Mouse (Mus musculus) midbrain, embryonic 13.5 days (tissue): ENCODE measurements at regions not wholly inside any gene's neighbourhood (a gene's known extent, or its start where the extent isn't known, plus 50 kb on each side); places are given as distances from the start of the nearest gene placed in this dataset.
A peak's percentile ranks its signal among the peaks of the same experiment; 100 is the strongest.

ENCODE experiments used
- ATAC-seq: fragments of 200-750 bp; cut with Nextera tagmentation; 2 replicates; pipeline ENCODE4 v1.8.0; 2017; ENCODE audit warnings: mild to moderate bottlenecking, moderate TSS enrichment, moderate library complexity
- H3K27ac ChIP-seq: fragments of 300-500 bp; sonication (generic); 2 replicates; pipeline ENCODE4 v1.5.1; 2015; ENCODE audit warnings: inconsistent platforms, mild to moderate bottlenecking, moderate library complexity
- H3K27me3 ChIP-seq: fragments of 300-500 bp; sonication (generic); 2 replicates; pipeline ENCODE4 v1.6.1; 2015; ENCODE audit warnings: mild to moderate bottlenecking, inconsistent platforms
- H3K36me3 ChIP-seq: fragments of 300-500 bp; sonication (generic); 2 replicates; pipeline ENCODE4 v1.6.1; 2015; ENCODE audit warnings: mild to moderate bottlenecking, inconsistent platforms
- H3K4me1 ChIP-seq: fragments of 300-500 bp; sonication (generic); replicated peaks from 2 replicates; pipeline ENCODE4 v1.6.1; 2015; ENCODE audit warnings: inconsistent platforms
- H3K4me2 ChIP-seq: fragments of 300-500 bp; sonication (generic); replicated peaks from 2 replicates; pipeline ENCODE4 v1.6.1; 2015; ENCODE audit warnings: moderate library complexity, mild to moderate bottlenecking, inconsistent platforms
- H3K4me3 ChIP-seq: fragments of 300-500 bp; sonication (generic); replicated peaks from 2 replicates; pipeline ENCODE4 v1.5.1; 2015; ENCODE audit warnings: mild to moderate bottlenecking, inconsistent platforms
- H3K9ac ChIP-seq: fragments of 300-500 bp; sonication (generic); replicated peaks from 2 replicates; pipeline ENCODE4 v1.6.1; 2015; ENCODE audit warnings: mild to moderate bottlenecking, inconsistent platforms
- H3K9me3 ChIP-seq: fragments of 300-500 bp; sonication (generic); 2 replicates; pipeline ENCODE4 v1.6.1; 2016; ENCODE audit warnings: mild to moderate bottlenecking, inconsistent platforms
- WGBS: fragments of 180-500 bp; shearing (Covaris S2); methylation state at CpG from one replicate; pipeline ENCODE4 v1.1.7; 2015; 5-methylcytosine and 5-hydroxymethylcytosine counted together

- ATAC-seq: no peak
- Histone ChIP-seq H3K4me2 (no peak overlapping the region), H3K4me1 (no peaks in the 10 kb centered on the region), H3K9ac (no peak overlapping the region), H3K27ac (no peak overlapping the region), H3K36me3 (no peaks in the 10 kb centered on the region), H3K4me3 (no peak overlapping the region), H3K27me3 (no peaks in the 10 kb centered on the region), H3K9me3 (no peaks in the 10 kb centered on the region)
- 84% methylated on average over 4 of the region's 4 CpGs for WGBS
These were observed 100.4 kb downstream of the Otud1 start for GRCm38 (mm10) chr2:19757910-19758309.

- H3K4me2 ChIP-seq: no peak overlapping the region
- H3K27ac ChIP-seq: no peak overlapping the region
- H3K4me3 ChIP-seq: no peak overlapping the region
- WGBS: 68% methylated on average over 2 of the region's 2 CpGs
- no peaks in the 10 kb centered on the region for H3K9me3 ChIP-seq
- H3K27me3 ChIP-seq: no peaks in the 10 kb centered on the region
- no peaks in the 10 kb centered on the region for H3K4me1 ChIP-seq
- no peak overlapping the region for H3K9ac ChIP-seq
- no peaks in the 10 kb centered on the region for H3K36me3 ChIP-seq
- peak; percentile 48; the same call in 1 of the 2 replicates for ATAC-seq
These were observed 101.6 kb downstream of the Otud1 start for GRCm38 (mm10) chr2:19759169-19759568.

- Histone ChIP-seq H3K36me3 (no peaks in the 10 kb centered on the region), H3K4me1 (no peaks in the 10 kb centered on the region), H3K27me3 (no peaks in the 10 kb centered on the region), H3K4me3 (no peak overlapping the region), H3K4me2 (no peak overlapping the region), H3K9ac (no peak overlapping the region), H3K27ac (no peak overlapping the region), H3K9me3 (no peaks in the 10 kb centered on the region)
- 86% methylated on average over 5 of the region's 6 CpGs for WGBS
- ATAC-seq: no peak
These were observed 102.0 kb downstream of the Otud1 start for GRCm38 (mm10) chr2:19759577-19759976.

GRCm38 (mm10) chr2:19762996-19763395 lies 105.4 kb downstream of the Otud1 start:
- Histone ChIP-seq H3K27ac (no peak overlapping the region), H3K9me3 (no peaks in the 10 kb centered on the region), H3K36me3 (no peaks in the 10 kb centered on the region), H3K4me2 (no peak overlapping the region), H3K4me3 (no peak overlapping the region), H3K27me3 (no peaks in the 10 kb centered on the region), H3K9ac (no peak overlapping the region), H3K4me1 (no peaks in the 10 kb centered on the region)
- ATAC-seq: no peak
- WGBS: 85% methylated on average over 3 of the region's 3 CpGs

- 93% methylated on average over 2 of the region's 2 CpGs for WGBS
- Histone ChIP-seq H3K4me3 (no peak overlapping the region), H3K9me3 (no peaks in the 10 kb centered on the region; the same call in 1 of the 2 replicates), H3K36me3 (no peaks in the 10 kb centered on the region), H3K27ac (no peak overlapping the region), H3K27me3 (no peaks in the 10 kb centered on the region), H3K4me1 (no peaks in the 10 kb centered on the region), H3K9ac (no peak overlapping the region), H3K4me2 (no peak overlapping the region)
- no peak for ATAC-seq
These were observed 124.7 kb upstream of the Etl4 start for GRCm38 (mm10) chr2:19784913-19785312.

GRCm38 (mm10) chr2:19785663-19786260 lies 123.8 kb upstream of the Etl4 start:
- no peak overlapping the region for H3K4me2 ChIP-seq
- WGBS: 80% methylated on average over 6 of the region's 6 CpGs
- no peak for ATAC-seq
- H3K4me3 ChIP-seq: no peak overlapping the region
- H3K27me3 ChIP-seq: no peaks in the 10 kb centered on the region
- H3K36me3 ChIP-seq: no peaks in the 10 kb centered on the region
- no peak overlapping the region for H3K9ac ChIP-seq
- H3K4me1 ChIP-seq: no peaks in the 10 kb centered on the region
- no peaks in the 10 kb centered on the region; the same call in 1 of the 2 replicates for H3K9me3 ChIP-seq
- no peak overlapping the region for H3K27ac ChIP-seq

- no peak overlapping the region for H3K27ac ChIP-seq
- H3K36me3 ChIP-seq: no peaks in the 10 kb centered on the region
- no peaks in the 10 kb centered on the region for H3K9me3 ChIP-seq
- no peak for ATAC-seq
- WGBS: 92% methylated on average over 6 of the region's 6 CpGs
- H3K4me2 ChIP-seq: no peak overlapping the region
- H3K27me3 ChIP-seq: no peaks in the 10 kb centered on the region
- 0 out of 2 replicates have a peak, but pooled peaks cover 2% of the 10 kb centered on the region for H3K4me1 ChIP-seq
- no peak overlapping the region for H3K4me3 ChIP-seq
- no peak overlapping the region for H3K9ac ChIP-seq
These were observed 117.4 kb upstream of the Etl4 start for GRCm38 (mm10) chr2:19792177-19792576.

- WGBS: 28% methylated on average over 2 of the region's 2 CpGs
- H3K4me3 ChIP-seq: no peak overlapping the region
- 0 out of 2 replicates have a peak, but pooled peaks have one; percentile 43 for ATAC-seq
- H3K27ac ChIP-seq: no peak overlapping the region
- no peak overlapping the region for H3K4me2 ChIP-seq
- no peak overlapping the region for H3K9ac ChIP-seq
- H3K36me3 ChIP-seq: no peaks in the 10 kb centered on the region
- H3K27me3 ChIP-seq: no peaks in the 10 kb centered on the region
- no peaks in the 10 kb centered on the region for H3K9me3 ChIP-seq
- 0 out of 2 replicates have a peak, but pooled peaks cover 6% of the 10 kb centered on the region for H3K4me1 ChIP-seq
These were observed 112.8 kb upstream of the Etl4 start for GRCm38 (mm10) chr2:19796790-19797189.
